Mouse (Mus musculus) kidney, embryonic 14.5 days (tissue): ENCODE measurements around the gene Rcc2. TPM values are rescaled to one million over a fixed set of nuclear protein-coding genes. Genes with fewer than 3 reads are reported as not detected.
A peak's percentile ranks its signal among the peaks of the same experiment; 100 is the strongest.

Source experiments
- ATAC-seq: fragments of 200-750 bp; cut with Nextera tagmentation; 2 replicates; pipeline ENCODE4 v1.8.0; 2017; ENCODE audit warnings: moderate number of reproducible peaks, mild to moderate bottlenecking, moderate TSS enrichment, moderate library complexity; ENCODE audit not compliant: low FRiP score, low TSS enrichment
- H3K27ac ChIP-seq: fragments of 300-500 bp; sonication (generic); 2 replicates; pipeline ENCODE4 v1.5.1; 2014; ENCODE audit warnings: low read depth, mild to moderate bottlenecking, low read length, moderate library complexity, mixed read lengths
- H3K27me3 ChIP-seq: fragments of 300-500 bp; sonication (generic); 2 replicates; pipeline ENCODE4 v1.6.1; 2014; ENCODE audit warnings: mild to moderate bottlenecking, low read length; ENCODE audit not compliant: control insufficient read depth, insufficient read depth
- H3K36me3 ChIP-seq: fragments of 300-500 bp; sonication (generic); 2 replicates; pipeline ENCODE4 v1.6.1; 2014; ENCODE audit warnings: low read length, mixed read lengths; ENCODE audit not compliant: control insufficient read depth, insufficient read depth
- H3K4me1 ChIP-seq: fragments of 300-500 bp; sonication (generic); 2 replicates; pipeline ENCODE4 v1.6.1; 2014; ENCODE audit warnings: low read length, mixed read lengths; ENCODE audit not compliant: control insufficient read depth, insufficient read depth
- H3K4me2 ChIP-seq: fragments of 300-500 bp; sonication (generic); replicated peaks from 2 replicates; pipeline ENCODE4 v1.6.1; 2014; ENCODE audit warnings: low read depth, mild to moderate bottlenecking, low read length
- H3K4me3 ChIP-seq: fragments of 300-500 bp; sonication (generic); 2 replicates; pipeline ENCODE4 v1.5.1; 2014; ENCODE audit warnings: mild to moderate bottlenecking, low read length
- H3K9ac ChIP-seq: fragments of 300-500 bp; sonication (generic); 2 replicates; pipeline ENCODE4 v1.6.1; 2014; ENCODE audit warnings: low read depth, mild to moderate bottlenecking, low read length, moderate library complexity
- H3K9me3 ChIP-seq: fragments of 300-500 bp; sonication (generic); 2 replicates; pipeline ENCODE4 v1.6.1; 2016; ENCODE audit warnings: low read length; ENCODE audit not compliant: control insufficient read depth
- WGBS: fragments of 180-500 bp; shearing (Covaris S2); extraction: QIAGEN DNeasy Blood & Tissue Kit; methylation state at CpG from one replicate; pipeline ENCODE4 v1.1.7; 2014; 5-methylcytosine and 5-hydroxymethylcytosine counted together
- polyA plus RNA-seq: library from polyadenylated mRNA; unstranded; fragments of >200 nt; fragmentation: Nextera tagmentation; extraction: Ambion mirVana; gene quantifications from 2 replicates; pipeline ENCODE4 v1.2.1, GENCODE M21; 2014

Gene Rcc2
- 35.3 and 45.2 TPM in 2 replicates for polyA plus RNA-seq

DNA sequence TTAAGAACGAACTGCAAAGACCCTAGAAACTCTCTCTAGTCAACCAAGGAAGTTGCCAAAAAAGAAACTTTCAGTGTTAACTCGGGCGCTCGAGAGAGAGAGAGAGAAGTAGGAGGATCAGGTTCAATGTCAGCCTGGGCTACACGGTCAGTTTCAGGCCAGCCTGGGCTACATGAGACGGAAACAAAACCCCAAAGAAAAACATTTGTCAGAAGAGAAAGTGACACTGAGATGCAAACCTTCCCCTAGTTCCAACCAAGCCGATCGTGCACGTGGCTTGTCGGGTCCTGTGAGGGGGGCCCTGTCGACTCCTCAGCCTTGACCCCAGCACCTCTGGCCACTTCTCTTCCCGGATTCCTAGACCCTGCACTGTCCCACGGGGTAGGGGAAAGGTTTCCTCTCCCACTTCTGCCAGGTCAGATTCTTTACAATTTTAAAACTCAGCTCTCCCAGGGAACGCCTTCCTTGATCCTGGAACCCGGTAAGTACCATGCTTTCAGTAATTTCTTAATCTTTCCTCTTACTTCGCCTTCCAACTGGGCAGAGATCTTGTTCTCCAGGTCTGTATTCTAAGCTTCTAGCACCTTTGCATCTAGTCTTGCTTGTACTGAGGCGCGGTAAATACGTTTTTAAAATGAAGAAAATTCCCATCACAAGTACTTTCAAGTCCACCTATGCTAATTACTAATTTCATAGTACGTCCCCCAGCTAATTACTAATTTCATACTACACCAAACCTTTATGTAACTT is at the start of gene Rcc2:
TSS of gene Rcc2 (plus strand) at position 273 of the 750 bp plus-strand sequence.
- Histone ChIP-seq H3K9me3 (no peaks in the 10 kb centered on the region), H3K4me1 (peaks cover 27% of the 10 kb centered on the region), H3K27me3 (peaks cover 3% of the 10 kb centered on the region; the same call in 1 of the 2 replicates), H3K4me3 (peak within 1 kb of the TSS; percentile 95), H3K4me2 (peak within 1 kb of the TSS; percentile 84), H3K27ac (peak within 1 kb of the TSS; percentile 99), H3K36me3 (peaks cover 11% of the 10 kb centered on the region), H3K9ac (peak within 1 kb of the TSS; percentile 98)
- 5% methylated on average over 20 of the region's 20 CpGs for WGBS
- ATAC-seq = no peak

DNA sequence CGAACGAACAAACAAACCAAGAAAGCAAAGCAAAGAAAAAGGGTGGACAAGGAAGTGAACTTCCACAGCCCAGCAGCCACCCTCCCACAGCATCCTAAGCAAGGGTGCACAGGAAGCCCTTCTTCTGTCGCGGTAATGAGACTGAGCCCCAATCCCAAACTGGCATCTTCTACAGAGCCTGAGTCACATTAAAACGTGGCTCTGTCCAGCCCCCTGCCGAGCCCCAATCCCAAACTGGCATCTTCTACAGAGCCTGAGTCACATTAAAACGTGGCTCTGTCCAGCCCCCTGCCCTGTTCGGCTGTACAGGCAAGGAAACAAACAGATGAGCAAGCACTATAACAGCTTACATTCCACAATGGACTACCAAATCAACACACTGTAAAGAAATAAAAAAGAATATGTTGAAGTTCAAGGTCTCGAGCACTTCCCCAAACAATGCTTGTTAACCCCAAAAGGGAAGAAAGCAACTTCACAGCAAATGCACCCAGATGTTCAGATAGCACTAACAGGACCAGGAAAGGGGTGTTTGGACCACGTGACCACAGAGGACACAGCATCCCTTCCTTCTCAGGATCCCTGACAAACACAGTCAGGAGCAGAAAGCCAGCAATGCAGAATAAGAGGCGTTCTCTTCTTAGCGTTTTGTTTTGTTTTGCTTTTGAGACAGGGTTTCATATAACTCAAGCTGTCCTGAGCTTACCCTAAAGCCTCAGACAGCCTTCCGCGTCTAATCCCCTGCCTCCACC is 46.3 kb upstream of the Rcc2 start:
- no peak overlapping the region for H3K4me3 ChIP-seq
- no peaks in the 10 kb centered on the region for H3K27me3 ChIP-seq
- WGBS = 31% methylated on average over 14 of the region's 14 CpGs
- peaks cover 24% of the 10 kb centered on the region for H3K4me1 ChIP-seq
- no peak for ATAC-seq
- no peaks in the 10 kb centered on the region for H3K36me3 ChIP-seq
- H3K9me3 ChIP-seq = no peaks in the 10 kb centered on the region
- no peak overlapping the region for H3K27ac ChIP-seq
- no peak overlapping the region for H3K9ac ChIP-seq
- no peak overlapping the region for H3K4me2 ChIP-seq

DNA sequence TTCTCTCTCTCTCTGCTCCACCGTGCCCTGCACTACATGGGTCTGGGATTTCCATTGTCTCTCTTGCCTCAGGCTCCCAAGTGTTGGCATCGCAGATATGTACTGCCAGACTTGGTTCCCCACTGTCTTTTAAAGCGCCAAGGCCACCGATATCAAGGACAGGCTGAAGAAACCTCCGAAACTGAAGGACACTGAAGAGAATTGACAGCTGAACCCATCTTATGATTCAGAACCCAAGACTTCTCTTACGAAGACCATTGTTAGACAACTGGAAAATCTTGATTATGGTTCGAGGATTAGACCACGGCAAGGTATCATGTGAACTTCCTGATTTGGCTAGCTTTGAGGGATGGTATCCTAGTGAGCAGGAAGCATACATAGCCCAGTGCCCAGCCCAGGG is 45.5 kb upstream of the Rcc2 start:
- WGBS = 81% methylated on average over 8 of the region's 8 CpGs

DNA sequence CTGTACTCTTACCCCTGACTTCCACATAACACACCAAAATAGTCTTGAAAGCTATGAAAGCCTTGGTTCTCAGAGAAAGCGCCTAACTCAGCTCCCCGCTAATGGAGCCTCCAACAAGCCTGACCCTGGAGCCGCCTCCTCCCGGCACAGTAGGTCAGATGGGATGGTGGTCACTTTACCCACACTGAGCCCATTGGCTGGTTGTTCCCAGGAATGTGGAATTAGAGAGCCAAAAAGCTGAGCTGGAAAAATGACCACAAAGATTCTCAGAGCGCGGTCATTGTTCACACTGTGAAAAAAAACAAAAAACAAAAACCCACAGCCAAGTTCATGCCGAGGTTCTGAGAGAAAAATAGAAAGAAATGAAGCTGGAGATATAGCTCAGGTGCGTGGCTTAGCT is 43.8 kb upstream of the Rcc2 start:
- H3K4me3 ChIP-seq = no peak overlapping the region
- no peaks in the 10 kb centered on the region for H3K27me3 ChIP-seq
- H3K4me1 ChIP-seq = peaks cover 22% of the 10 kb centered on the region
- no peak for ATAC-seq
- no peaks in the 10 kb centered on the region for H3K36me3 ChIP-seq
- H3K9me3 ChIP-seq = no peaks in the 10 kb centered on the region
- H3K9ac ChIP-seq = no peak overlapping the region
- WGBS = 68% methylated on average over 8 of the region's 8 CpGs
- H3K27ac ChIP-seq = no peak overlapping the region
- H3K4me2 ChIP-seq = no peak overlapping the region

More for the DNA sequence above, 45.5 kb upstream of the Rcc2 start:
- Histone ChIP-seq H3K27ac (no peak overlapping the region), H3K4me2 (no peak overlapping the region), H3K27me3 (no peaks in the 10 kb centered on the region), H3K9me3 (no peaks in the 10 kb centered on the region), H3K4me3 (no peak overlapping the region), H3K36me3 (no peaks in the 10 kb centered on the region), H3K4me1 (peaks cover 19% of the 10 kb centered on the region), H3K9ac (no peak overlapping the region)
- no peak for ATAC-seq

DNA sequence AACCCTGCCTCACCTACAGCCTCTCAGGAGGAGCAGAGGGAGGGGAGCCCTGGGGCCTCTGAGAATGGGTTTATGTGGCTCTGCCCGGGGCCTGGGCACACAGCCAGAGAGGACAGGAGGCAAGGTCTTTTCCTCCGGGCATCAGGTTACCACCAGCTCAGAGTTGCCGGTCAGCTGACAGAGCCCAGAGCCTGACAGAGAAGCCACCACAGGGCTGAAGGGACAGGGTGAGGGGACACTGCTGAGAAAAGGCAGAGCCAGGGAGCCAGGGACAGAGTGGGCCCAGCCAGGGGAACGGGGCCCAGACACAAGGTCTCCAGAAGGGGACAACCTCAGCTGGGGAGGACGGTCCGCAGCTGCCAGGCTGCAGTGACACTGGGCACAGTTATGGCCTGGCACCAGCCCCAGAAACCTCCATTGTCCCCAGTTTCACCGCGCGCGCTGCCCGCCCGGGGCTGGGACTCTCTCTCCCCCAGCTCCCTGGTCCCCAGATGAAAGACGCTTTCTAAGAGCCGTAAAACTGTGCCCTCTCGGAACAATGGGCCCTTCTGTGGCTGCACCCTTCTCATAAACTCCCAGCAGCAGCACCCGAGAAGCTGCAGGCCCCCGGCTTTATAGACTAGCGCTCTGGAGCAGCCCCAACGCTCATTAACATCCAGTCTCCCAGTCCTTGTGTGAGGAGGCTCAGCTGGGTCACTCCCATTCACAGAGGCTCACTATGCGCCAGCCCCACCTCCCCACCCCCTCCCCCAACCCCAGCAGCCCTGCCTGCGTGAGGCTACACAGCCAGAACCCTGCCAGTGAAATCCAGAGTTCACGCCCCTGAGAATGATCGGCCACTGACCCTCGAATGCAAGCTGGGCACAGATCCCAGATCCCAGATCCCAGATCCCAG is 42.4 kb upstream of the Rcc2 start:
- H3K4me1 ChIP-seq = peaks cover 36% of the 10 kb centered on the region
- WGBS = 7% methylated on average over 24 of the region's 24 CpGs

DNA sequence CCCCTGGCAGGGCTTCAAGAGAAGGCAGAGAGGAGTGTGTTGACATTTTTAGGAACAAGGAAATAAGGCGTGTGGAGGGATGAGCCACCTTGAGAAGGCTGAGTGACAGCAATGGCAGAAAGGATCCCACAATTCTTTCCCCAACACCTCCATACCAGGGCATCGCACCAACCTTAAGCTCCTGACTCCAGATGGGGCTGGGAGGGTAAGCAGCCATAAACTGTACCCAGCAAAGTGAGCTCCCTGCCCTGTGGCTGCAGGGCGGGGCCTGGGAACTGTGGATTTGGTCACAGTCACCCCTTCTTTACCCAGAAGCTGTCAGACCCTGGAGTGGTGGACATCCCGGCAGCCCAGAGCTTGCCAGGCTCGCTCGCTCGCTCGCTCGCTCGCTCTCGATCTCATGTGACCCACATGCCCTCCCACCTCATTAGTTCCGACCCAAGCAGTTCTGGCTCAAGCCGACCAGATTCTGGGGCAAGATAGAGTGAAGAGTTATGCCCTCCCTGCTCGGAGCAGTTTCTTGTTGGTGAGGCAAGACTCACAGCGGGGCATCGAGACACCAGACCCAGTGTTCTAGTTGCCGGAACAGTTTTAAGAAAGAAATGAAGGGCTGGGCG is 38.8 kb upstream of the Rcc2 start:
- Histone ChIP-seq H3K36me3 (no peaks in the 10 kb centered on the region), H3K4me3 (no peak overlapping the region), H3K4me1 (peaks cover 47% of the 10 kb centered on the region), H3K4me2 (no peak overlapping the region), H3K27me3 (no peaks in the 10 kb centered on the region), H3K27ac (peak overlapping the region; percentile 30), H3K9ac (no peak overlapping the region), H3K9me3 (no peaks in the 10 kb centered on the region)
- no peak for ATAC-seq
- 54% methylated on average over 18 of the region's 18 CpGs for WGBS

More for the DNA sequence above, 42.4 kb upstream of the Rcc2 start:
- Histone ChIP-seq H3K27me3 (no peaks in the 10 kb centered on the region), H3K4me3 (no peak overlapping the region), H3K36me3 (no peaks in the 10 kb centered on the region), H3K9ac (peak overlapping the region; percentile 52), H3K27ac (peak overlapping the region; percentile 88), H3K4me2 (peak overlapping the region; percentile 32), H3K9me3 (no peaks in the 10 kb centered on the region)
- ATAC-seq = peak; percentile 76

DNA sequence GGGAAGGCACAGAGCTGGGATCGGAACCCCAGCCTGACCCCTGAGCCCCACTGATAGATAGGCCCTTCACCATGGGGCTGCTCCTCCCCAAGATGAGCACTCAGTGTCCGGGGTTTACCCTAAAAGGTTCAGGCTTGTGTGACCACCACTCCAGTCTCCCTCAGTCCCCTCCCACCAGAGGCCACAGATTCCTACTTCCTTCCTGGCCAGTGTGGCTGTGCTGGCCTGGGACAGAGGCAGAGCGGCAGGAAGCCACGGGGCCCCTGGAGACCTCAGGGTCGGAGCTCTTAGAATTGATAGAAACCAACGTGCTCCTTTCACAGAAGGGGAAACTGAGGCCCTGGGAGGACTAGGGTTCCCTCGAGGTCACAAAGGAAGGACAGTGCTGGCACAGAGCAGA is 37.9 kb upstream of the Rcc2 start:
- peaks cover 43% of the 10 kb centered on the region for H3K4me1 ChIP-seq
- 39% methylated on average over 7 of the region's 7 CpGs for WGBS
- H3K36me3 ChIP-seq = no peaks in the 10 kb centered on the region
- H3K9ac ChIP-seq = 0 out of 2 replicates have a peak overlapping the region, but pooled peaks have one; percentile 14
- no peak overlapping the region for H3K4me2 ChIP-seq
- H3K9me3 ChIP-seq = no peaks in the 10 kb centered on the region
- no peak overlapping the region for H3K4me3 ChIP-seq
- H3K27me3 ChIP-seq = no peaks in the 10 kb centered on the region
- no peak for ATAC-seq
- H3K27ac ChIP-seq = peak overlapping the region; percentile 30; the same call in 1 of the 2 replicates

DNA sequence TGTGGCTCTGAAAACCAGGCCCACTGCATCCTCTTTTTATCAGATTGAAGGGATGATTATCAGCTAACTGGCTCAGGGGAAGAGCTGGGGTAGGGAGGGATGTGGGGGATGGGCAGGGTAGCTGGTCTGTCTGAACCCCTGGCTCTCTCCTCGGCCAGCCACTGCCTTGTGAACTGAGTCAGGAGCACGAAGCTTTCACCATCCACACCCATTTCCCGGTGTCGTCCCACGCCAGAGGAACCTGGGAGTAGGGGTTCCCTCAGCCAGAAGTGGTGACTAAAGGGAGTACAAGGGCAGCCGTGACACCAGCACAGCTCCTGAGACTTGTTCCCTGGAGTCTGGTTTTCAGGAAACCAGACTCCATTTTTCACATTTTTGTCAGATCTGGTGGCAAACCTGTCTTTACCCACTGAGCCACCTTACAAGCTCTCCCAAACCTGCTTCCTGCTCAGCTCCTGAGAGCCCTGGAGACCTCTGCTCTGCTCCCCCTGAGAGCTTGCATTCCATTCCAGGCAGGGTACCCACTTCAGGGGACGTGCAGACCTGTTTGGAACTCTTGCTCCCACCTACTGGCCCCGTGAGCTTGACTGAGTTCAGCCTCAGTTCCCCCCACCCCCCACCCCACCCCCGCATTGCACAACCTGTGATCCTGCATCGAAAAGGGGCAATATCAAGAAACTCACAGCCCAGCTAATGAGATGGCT is 37.3 kb upstream of the Rcc2 start:
- Histone ChIP-seq H3K4me1 (peaks cover 37% of the 10 kb centered on the region), H3K4me2 (no peak overlapping the region), H3K4me3 (no peak overlapping the region), H3K27me3 (no peaks in the 10 kb centered on the region), H3K27ac (0 out of 2 replicates have a peak overlapping the region, but pooled peaks have one; percentile 30), H3K9me3 (no peaks in the 10 kb centered on the region), H3K36me3 (no peaks in the 10 kb centered on the region), H3K9ac (no peak overlapping the region)
- 0 out of 2 replicates have a peak, but pooled peaks have one; percentile 8 for ATAC-seq
- WGBS = 31% methylated on average over 10 of the region's 10 CpGs
